Mouse (Mus musculus): ENCODE measurements around the gene Gtpbp8. TPM values are rescaled to one million over a fixed set of nuclear protein-coding genes. Genes with fewer than 3 reads are reported as not detected.

Gtpbp8 gene
- polyA plus RNA-seq, 1 experiment = 5.8 TPM

- no peak for DNase-seq (ENCODE audit: low read depth)
Measured at GRCm38 (mm10) chr16:44725286-44726223, 20.6 kb downstream of the Gtpbp8 start.

- no peak for DNase-seq (ENCODE audit: low read depth)
Measured at GRCm38 (mm10) chr16:44724847-44725246, 21.3 kb downstream of the Gtpbp8 start.

DNA sequence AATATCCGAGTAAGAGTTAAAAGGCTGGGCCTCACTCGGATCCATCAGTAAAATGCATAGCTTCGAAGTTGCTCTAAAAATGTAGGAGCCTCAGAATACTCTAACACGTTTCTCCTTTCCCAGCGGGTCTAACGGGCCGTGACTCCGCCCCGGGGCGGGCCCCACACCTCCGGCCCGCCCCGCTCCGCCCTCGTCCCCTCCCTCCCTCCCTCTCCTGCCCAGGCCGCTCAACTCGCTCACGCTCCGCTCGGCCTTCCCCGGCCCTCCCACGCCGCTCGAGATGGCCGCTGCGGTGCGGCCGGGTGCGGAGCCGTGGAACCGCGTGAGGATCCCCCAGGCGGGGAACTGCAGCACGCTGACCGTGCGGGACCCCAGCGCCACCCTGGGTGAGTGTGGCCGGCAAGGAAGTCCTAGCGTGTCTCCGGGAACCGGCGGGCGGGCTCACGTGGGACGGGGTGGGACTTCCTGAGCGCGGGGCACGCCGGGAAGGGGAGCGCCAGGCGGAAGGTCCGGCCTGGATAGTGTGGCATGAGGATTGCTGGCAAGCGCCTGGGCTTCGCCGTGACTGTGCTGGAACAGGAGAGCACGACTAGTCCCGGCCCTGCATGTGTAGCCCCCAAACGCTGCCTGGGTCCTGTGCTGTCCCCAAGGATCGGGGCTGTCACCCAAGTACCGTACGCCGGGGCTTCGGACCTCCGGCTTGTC is 21.9 kb downstream of the Gtpbp8 start, which contains the start of gene Nepro:
Nepro (plus strand) TSS at position 219 of the 705 bp plus-strand sequence.
- DNase-seq (ENCODE audit: low read depth) = peak; percentile 51

GRCm38 (mm10) chr16:44722666-44723065 is 23.5 kb downstream of the Gtpbp8 start:
- no peak for DNase-seq (ENCODE audit: low read depth)

- no peak for DNase-seq (ENCODE audit: low read depth)
Measured at GRCm38 (mm10) chr16:44720518-44720917, 25.6 kb downstream of the Gtpbp8 start.

- peak; percentile 41 for DNase-seq (ENCODE audit: low read depth)
Measured at GRCm38 (mm10) chr16:44719349-44719748, 26.8 kb downstream of the Gtpbp8 start.

- DNase-seq (ENCODE audit: low read depth) = no peak
Measured at GRCm38 (mm10) chr16:44717838-44718237, 28.3 kb downstream of the Gtpbp8 start.

DNA sequence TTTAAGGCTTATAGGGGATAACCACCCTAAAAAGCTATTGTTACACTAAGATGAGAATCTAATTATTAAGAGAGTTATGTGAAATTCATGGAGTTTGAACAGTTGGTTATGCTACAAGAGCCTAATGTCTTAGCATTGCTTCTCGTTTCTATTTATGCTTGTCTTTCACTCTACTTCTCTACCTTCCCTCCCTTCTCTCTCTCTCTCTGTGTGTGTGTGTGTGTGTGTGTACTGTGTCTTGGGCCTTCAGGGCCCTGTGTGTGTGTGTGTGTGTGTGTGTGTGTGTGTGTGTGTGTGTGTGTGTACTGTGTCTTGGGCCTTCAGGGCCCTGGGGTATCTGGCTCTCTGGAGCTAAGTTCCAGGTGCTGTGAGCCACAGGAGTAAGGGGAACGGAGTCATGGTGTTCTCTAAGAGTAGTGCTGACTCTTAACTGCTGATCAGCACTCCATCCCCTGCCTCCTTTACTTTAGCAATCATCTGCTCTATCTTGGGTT is 29.0 kb downstream of the Gtpbp8 start:
- DNase-seq (ENCODE audit: low read depth) = no peak

GRCm38 (mm10) chr16:44716305-44717140 is 29.6 kb downstream of the Gtpbp8 start:
- DNase-seq (ENCODE audit: low read depth) = no peak

- DNase-seq (ENCODE audit: low read depth) = no peak
Measured at GRCm38 (mm10) chr16:44703458-44703857, 42.7 kb downstream of the Gtpbp8 start.

DNA sequence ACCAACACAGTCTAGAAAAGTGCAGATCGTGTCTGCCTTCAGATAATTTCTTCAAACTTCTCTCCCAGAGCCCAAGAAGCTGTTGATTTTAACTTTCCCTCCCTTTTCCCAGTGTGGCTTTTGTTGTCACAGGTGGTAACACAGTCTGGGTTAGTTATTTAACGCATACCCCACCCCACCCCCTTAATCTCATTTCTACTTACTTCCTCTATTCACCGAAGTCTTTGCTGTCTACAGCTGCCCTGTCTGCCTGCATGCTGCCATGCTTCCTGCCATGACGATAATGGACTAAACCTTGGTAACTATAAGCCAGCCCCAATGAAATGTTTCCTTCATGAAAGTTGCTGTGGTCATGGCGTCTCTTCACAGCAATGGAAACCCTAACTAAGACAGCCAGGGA is 43.9 kb downstream of the Gtpbp8 start:
- DNase-seq (ENCODE audit: low read depth) = no peak

- no peak for DNase-seq (ENCODE audit: low read depth)
Measured at GRCm38 (mm10) chr16:44701155-44701554, 45.0 kb downstream of the Gtpbp8 start.

GRCm38 (mm10) chr16:44697473-44698205 is 48.5 kb downstream of the Gtpbp8 start:
- no peak for DNase-seq (ENCODE audit: low read depth)

DNA sequence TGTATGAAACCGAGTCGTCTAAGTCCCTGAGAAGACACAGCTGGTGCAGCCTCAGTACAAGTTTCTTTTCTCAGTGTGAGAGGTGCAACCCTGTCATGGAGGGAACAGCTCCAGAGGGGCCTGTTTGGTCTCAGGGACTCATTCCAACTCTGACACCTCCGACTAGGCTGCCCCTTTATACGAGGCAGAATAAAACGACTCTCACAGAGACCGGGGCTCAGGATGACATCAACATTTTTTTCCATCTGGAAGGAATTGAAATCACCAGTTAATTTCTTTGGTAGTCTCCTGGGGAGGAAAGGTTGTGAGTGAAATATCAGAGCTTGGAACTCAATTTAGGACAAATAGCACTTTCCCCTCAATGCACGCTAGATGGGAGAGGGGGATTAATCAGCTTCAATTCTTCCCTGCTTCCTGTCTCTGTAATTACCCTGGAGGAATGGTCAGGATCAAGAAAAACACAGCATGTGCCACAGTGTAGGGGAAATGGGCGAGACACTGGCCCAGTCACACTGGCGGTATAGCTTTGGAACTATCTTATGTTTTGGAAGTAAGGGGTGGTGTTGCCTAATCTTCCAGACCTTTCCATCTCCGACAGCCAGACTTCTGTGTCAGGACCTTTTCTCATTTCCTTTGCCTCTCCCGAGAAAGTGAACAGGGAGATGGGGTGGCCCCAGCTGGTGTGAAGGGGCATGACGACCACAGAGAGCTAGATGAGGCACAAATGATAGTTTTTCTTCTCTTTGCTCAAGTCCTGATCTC is 50.1 kb downstream of the Gtpbp8 start:
- no peak for DNase-seq (ENCODE audit: low read depth)

DNA sequence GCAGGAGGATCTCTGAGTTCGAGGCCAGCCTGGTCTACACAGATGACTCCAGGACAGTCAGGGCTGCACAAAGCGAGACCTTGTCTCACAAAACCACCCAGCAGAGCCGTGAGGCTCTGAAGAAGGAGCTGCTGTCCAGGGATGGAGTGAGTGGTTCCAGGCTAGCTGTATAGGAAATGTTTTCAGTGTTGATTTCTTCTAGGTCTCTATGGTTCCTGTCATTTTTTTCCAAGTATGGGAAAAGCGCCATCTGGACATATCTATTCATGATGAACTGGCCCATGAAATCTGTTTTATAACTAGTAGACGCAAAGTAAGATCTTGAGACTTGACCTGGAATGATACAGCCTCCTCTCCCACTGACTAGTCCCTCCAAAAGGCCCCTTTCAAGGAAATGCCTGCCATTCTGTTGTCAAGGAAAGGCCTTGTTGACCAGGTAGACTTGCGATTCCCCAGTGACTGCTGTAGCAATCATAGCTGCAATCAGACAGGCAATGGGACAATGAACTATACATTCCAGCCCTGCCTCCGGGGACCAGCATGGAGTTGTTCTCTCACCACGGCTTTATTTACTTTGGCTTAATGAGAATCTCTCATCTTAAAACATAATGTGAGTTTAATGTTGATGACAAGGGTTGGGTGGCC is 50.8 kb downstream of the Gtpbp8 start:
- no peak for DNase-seq (ENCODE audit: low read depth)

- no peak for DNase-seq (ENCODE audit: low read depth)
Measured at GRCm38 (mm10) chr16:44693695-44694094, 52.5 kb downstream of the Gtpbp8 start.

GRCm38 (mm10) chr16:44692541-44692940 is 53.6 kb downstream of the Gtpbp8 start:
- no peak for DNase-seq (ENCODE audit: low read depth)

- DNase-seq (ENCODE audit: low read depth) = peak; percentile 81
Measured at GRCm38 (mm10) chr16:44691561-44692141, 54.5 kb downstream of the Gtpbp8 start.

DNA sequence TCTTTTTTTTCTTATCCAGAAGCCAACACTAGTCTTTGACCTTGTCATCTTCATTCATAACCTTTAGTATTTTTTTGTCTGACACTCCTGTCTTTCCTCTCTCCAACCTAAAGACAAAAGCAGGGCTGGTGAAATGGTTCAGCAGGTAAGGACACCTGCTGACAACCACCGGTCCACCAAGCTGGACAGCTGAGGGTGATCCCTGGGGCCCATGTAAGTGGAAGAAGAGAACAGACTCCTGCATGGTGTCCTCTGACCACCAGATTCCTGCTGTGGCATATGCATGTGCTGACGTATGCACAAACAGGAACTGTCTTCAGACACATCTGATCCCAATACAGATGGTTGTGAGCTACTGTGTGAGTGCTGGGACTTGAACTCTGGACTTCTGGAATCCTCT is 55.1 kb downstream of the Gtpbp8 start:
- no peak for DNase-seq (ENCODE audit: low read depth)

Data from gonadal fat pad, adult 2 months (tissue).